Mouse (Mus musculus) C2C12 (cell line): Measurements from ENCODE around the gene Rnf220.

Experiments used
- CEBPB ChIP-seq: IDR thresholded peaks from one replicate; pipeline ENCODE4 v1.6.1; 2011; ENCODE audit warnings: low read depth, mild to moderate bottlenecking, control low read depth, moderate library complexity
- CTCF ChIP-seq: IDR thresholded peaks from one replicate; pipeline ENCODE4 v1.5.1; 2011; ENCODE audit not compliant: control insufficient read depth, insufficient read depth, insufficient read length
- FOSL1 ChIP-seq: IDR thresholded peaks from one replicate; pipeline ENCODE4 v1.8.0; 2011; ENCODE audit warnings: mild to moderate bottlenecking, low read length; ENCODE audit not compliant: poor library complexity, insufficient read depth, severe bottlenecking
- MAX ChIP-seq: IDR thresholded peaks from one replicate; pipeline ENCODE4 v1.6.1; 2011; ENCODE audit warnings: mild to moderate bottlenecking, control low read depth
- MYOG ChIP-seq: IDR thresholded peaks from one replicate; pipeline ENCODE4 v1.6.1; 2011; ENCODE audit not compliant: control insufficient read depth, insufficient read length; ENCODE audit errors: extremely low read depth
- USF1 ChIP-seq: IDR thresholded peaks from one replicate; pipeline ENCODE4 v1.6.1; 2011; ENCODE audit warnings: low read depth, mild to moderate bottlenecking, control low read depth, moderate library complexity

GRCm38 (mm10) chr4:117341282-117341681 is 155.6 kb downstream of the Rnf220 start:
- no peak for TF ChIP-seq FOSL1
- no peak for TF ChIP-seq CTCF
- TF ChIP-seq CEBPB = no peak
- TF ChIP-seq MYOG = no peak
- TF ChIP-seq USF1 = no peak
- no peak for TF ChIP-seq MAX
